Mouse (Mus musculus): ENCODE data around the gene Myrf. TPM values are rescaled to one million over a fixed set of nuclear protein-coding genes. Genes with fewer than 3 reads are reported as not detected.
A peak's percentile ranks its signal among the peaks of the same experiment; 100 is the strongest.
"Not testable (repeated sequence)": the region's sequence is repeated elsewhere in the genome, so short reads cannot be mapped to it uniquely, and the experiment has no call there.

Gene Myrf
- polyA plus RNA-seq, 1 experiment from 2014 or later, result 11.1 TPM

GRCm38 (mm10) chr19:10176477-10176876 is 64.1 kb downstream of the Myrf start:
- H3K9me3 ChIP-seq, result no peaks in the 10 kb centered on the region
- H3K4me1 ChIP-seq, result peaks cover 41% of the 10 kb centered on the region
- H3K4me2 ChIP-seq, result peak overlapping the region; percentile 32; the same call in 1 of the 2 replicates
- no peak overlapping the region for H3K4me3 ChIP-seq
- 0 out of 2 replicates have a peak overlapping the region, but pooled peaks have one; percentile 36 for H3K27ac ChIP-seq (replicated peaks)
- no peak for ATAC-seq (ENCODE audit: extremely low read depth, insufficient number of reproducible peaks, low FRiP score, low TSS enrichment)
- H3K27me3 ChIP-seq (replicated peaks), result no peaks in the 10 kb centered on the region
- H3K9ac ChIP-seq, result no peak overlapping the region
- no peaks in the 10 kb centered on the region for H3K36me3 ChIP-seq
- 69% methylated on average over 1 of the region's 1 CpGs for WGBS

GRCm38 (mm10) chr19:10174956-10175355 is 65.6 kb downstream of the Myrf start:
- Histone ChIP-seq H3K4me1 (peaks cover 35% of the 10 kb centered on the region), H3K4me3 (no peak overlapping the region), H3K27ac (replicated peaks) (no peak overlapping the region), H3K9ac (no peak overlapping the region), H3K9me3 (no peaks in the 10 kb centered on the region), H3K27me3 (replicated peaks) (no peaks in the 10 kb centered on the region), H3K36me3 (no peaks in the 10 kb centered on the region), H3K4me2 (no peak overlapping the region)
- 58% methylated on average over 4 of the region's 4 CpGs for WGBS
- ATAC-seq (ENCODE audit: extremely low read depth, insufficient number of reproducible peaks, low FRiP score, low TSS enrichment), result no peak

- no peak overlapping the region for H3K4me3 ChIP-seq
- H3K27ac ChIP-seq (replicated peaks), result no peak overlapping the region
- no peaks in the 10 kb centered on the region for H3K9me3 ChIP-seq
- WGBS, result 79% methylated on average over 7 of the region's 7 CpGs
- peaks cover 35% of the 10 kb centered on the region for H3K4me1 ChIP-seq
- ATAC-seq (ENCODE audit: extremely low read depth, insufficient number of reproducible peaks, low FRiP score, low TSS enrichment), result no peak
- H3K27me3 ChIP-seq (replicated peaks), result no peaks in the 10 kb centered on the region
- H3K4me2 ChIP-seq, result no peak overlapping the region
- no peaks in the 10 kb centered on the region for H3K36me3 ChIP-seq
- H3K9ac ChIP-seq, result no peak overlapping the region
Observed at GRCm38 (mm10) chr19:10173844-10174539, 66.6 kb downstream of the Myrf start.

- H3K27ac ChIP-seq (replicated peaks), result peak overlapping the region; percentile 67
- no peaks in the 10 kb centered on the region for H3K9me3 ChIP-seq
- no peak overlapping the region for H3K4me3 ChIP-seq
- WGBS, result 65% methylated on average over 5 of the region's 5 CpGs
- H3K4me2 ChIP-seq, result no peak overlapping the region; the same call in 1 of the 2 replicates
- H3K36me3 ChIP-seq, result no peaks in the 10 kb centered on the region
- no peak overlapping the region for H3K9ac ChIP-seq
- peaks cover 35% of the 10 kb centered on the region for H3K4me1 ChIP-seq
- H3K27me3 ChIP-seq (replicated peaks), result no peaks in the 10 kb centered on the region
- peak; percentile 47; the same call in 1 of the 2 replicates for ATAC-seq (ENCODE audit: extremely low read depth, insufficient number of reproducible peaks, low FRiP score, low TSS enrichment)
Observed at GRCm38 (mm10) chr19:10173116-10173718, 67.3 kb downstream of the Myrf start.

- peak overlapping the region; percentile 28; the same call in 1 of the 2 replicates for H3K27ac ChIP-seq (replicated peaks)
- H3K9ac ChIP-seq, result no peak overlapping the region
- H3K27me3 ChIP-seq (replicated peaks), result no peaks in the 10 kb centered on the region
- H3K4me1 ChIP-seq, result peaks cover 28% of the 10 kb centered on the region
- no peak for ATAC-seq (ENCODE audit: extremely low read depth, insufficient number of reproducible peaks, low FRiP score, low TSS enrichment)
- no peak overlapping the region for H3K4me2 ChIP-seq
- H3K36me3 ChIP-seq, result no peaks in the 10 kb centered on the region
- H3K4me3 ChIP-seq, result no peak overlapping the region
- H3K9me3 ChIP-seq, result no peaks in the 10 kb centered on the region
Observed at GRCm38 (mm10) chr19:10171846-10172245, 68.7 kb downstream of the Myrf start.

- no peak for ATAC-seq (ENCODE audit: extremely low read depth, insufficient number of reproducible peaks, low FRiP score, low TSS enrichment)
- H3K36me3 ChIP-seq, result no peaks in the 10 kb centered on the region
- no peak overlapping the region for H3K4me3 ChIP-seq
- H3K9me3 ChIP-seq, result no peaks in the 10 kb centered on the region
- H3K4me2 ChIP-seq, result no peak overlapping the region
- WGBS, result 73% methylated on average over 7 of the region's 7 CpGs
- H3K27ac ChIP-seq (replicated peaks), result 0 out of 2 replicates have a peak overlapping the region, but pooled peaks have one; percentile 28
- H3K27me3 ChIP-seq (replicated peaks), result no peaks in the 10 kb centered on the region
- no peak overlapping the region for H3K9ac ChIP-seq
- peaks cover 23% of the 10 kb centered on the region for H3K4me1 ChIP-seq
Observed at GRCm38 (mm10) chr19:10171359-10171758, 69.2 kb downstream of the Myrf start.

GRCm38 (mm10) chr19:10170466-10170865 is 70.1 kb downstream of the Myrf start:
- WGBS, result 45% methylated on average over 1 of the region's 1 CpGs
- H3K27me3 ChIP-seq (replicated peaks), result no peaks in the 10 kb centered on the region
- H3K27ac ChIP-seq (replicated peaks), result no peak overlapping the region
- H3K4me3 ChIP-seq, result no peak overlapping the region
- no peak overlapping the region for H3K4me2 ChIP-seq
- H3K9ac ChIP-seq, result no peak overlapping the region
- ATAC-seq (ENCODE audit: extremely low read depth, insufficient number of reproducible peaks, low FRiP score, low TSS enrichment), result no peak
- no peaks in the 10 kb centered on the region for H3K9me3 ChIP-seq
- H3K4me1 ChIP-seq, result peaks cover 14% of the 10 kb centered on the region
- H3K36me3 ChIP-seq, result no peaks in the 10 kb centered on the region

- WGBS, result 75% methylated on average over 3 of the region's 3 CpGs
- H3K4me2 ChIP-seq; H3K9me3 ChIP-seq; H3K27ac ChIP-seq (replicated peaks); H3K36me3 ChIP-seq; ATAC-seq (ENCODE audit: extremely low read depth, insufficient number of reproducible peaks, low FRiP score, low TSS enrichment); H3K27me3 ChIP-seq (replicated peaks); H3K9ac ChIP-seq; H3K4me3 ChIP-seq: not testable (repeated sequence)
- H3K4me1 ChIP-seq, result peaks cover 10% of the 10 kb centered on the region
Observed at GRCm38 (mm10) chr19:10169692-10170330, 70.7 kb downstream of the Myrf start.

GRCm38 (mm10) chr19:10169179-10169578 is 71.4 kb downstream of the Myrf start:
- Histone ChIP-seq H3K4me1 (peaks cover 8% of the 10 kb centered on the region), H3K27ac (replicated peaks) (no peak overlapping the region)
- ATAC-seq (ENCODE audit: extremely low read depth, insufficient number of reproducible peaks, low FRiP score, low TSS enrichment), result no peak

GRCm38 (mm10) chr19:10168441-10168840 is 72.1 kb downstream of the Myrf start:
- WGBS, result 80% methylated on average over 3 of the region's 3 CpGs
- no peaks in the 10 kb centered on the region for H3K36me3 ChIP-seq
- peaks cover 8% of the 10 kb centered on the region for H3K4me1 ChIP-seq
- H3K4me3 ChIP-seq, result no peak overlapping the region
- no peak for ATAC-seq (ENCODE audit: extremely low read depth, insufficient number of reproducible peaks, low FRiP score, low TSS enrichment)
- H3K4me2 ChIP-seq, result no peak overlapping the region
- no peaks in the 10 kb centered on the region for H3K9me3 ChIP-seq
- H3K27me3 ChIP-seq (replicated peaks), result no peaks in the 10 kb centered on the region
- H3K9ac ChIP-seq, result no peak overlapping the region
- no peak overlapping the region for H3K27ac ChIP-seq (replicated peaks)

More at GRCm38 (mm10) chr19:10169179-10169578, 71.4 kb downstream of the Myrf start:
- H3K4me2 ChIP-seq, result no peak overlapping the region
- no peaks in the 10 kb centered on the region for H3K27me3 ChIP-seq (replicated peaks)
- no peak overlapping the region for H3K4me3 ChIP-seq
- H3K36me3 ChIP-seq, result no peaks in the 10 kb centered on the region
- no peaks in the 10 kb centered on the region for H3K9me3 ChIP-seq
- no peak overlapping the region for H3K9ac ChIP-seq

GRCm38 (mm10) chr19:10167951-10168350 is 72.6 kb downstream of the Myrf start:
- Histone ChIP-seq H3K36me3 (no peaks in the 10 kb centered on the region), H3K4me1 (peaks cover 5% of the 10 kb centered on the region), H3K27ac (replicated peaks) (no peak overlapping the region), H3K9ac (no peak overlapping the region), H3K9me3 (no peaks in the 10 kb centered on the region), H3K4me3 (no peak overlapping the region), H3K4me2 (no peak overlapping the region), H3K27me3 (replicated peaks) (no peaks in the 10 kb centered on the region)
- ATAC-seq (ENCODE audit: extremely low read depth, insufficient number of reproducible peaks, low FRiP score, low TSS enrichment), result no peak
- WGBS, result 76% methylated on average over 1 of the region's 1 CpGs
